Mouse (Mus musculus): Measurements from ENCODE around the gene Bicra.

DNA sequence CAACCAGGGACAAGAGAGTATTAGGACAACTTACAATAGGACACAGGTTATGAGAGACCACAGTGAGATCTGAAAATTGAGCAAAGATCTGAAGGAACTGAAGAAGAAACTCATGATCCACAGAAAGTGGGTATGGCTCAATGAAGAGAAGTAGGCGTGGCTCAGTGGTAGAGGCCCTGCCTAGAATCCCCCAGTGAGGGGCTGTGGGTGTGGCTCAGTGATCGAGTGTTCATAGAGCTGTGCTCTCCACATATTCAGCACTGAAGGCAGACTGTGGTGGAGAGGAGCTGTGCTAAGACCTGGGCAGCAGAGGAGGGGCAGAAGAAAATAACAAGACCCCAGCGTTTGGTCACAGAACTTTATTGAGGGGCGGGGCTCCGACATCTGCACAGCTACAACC, 110.2 kb downstream of the Bicra start:
- no peak for TF ChIP-seq CTCF (IDR thresholded peaks at IDR 0.05; ENCODE audit: low read depth)
- TF ChIP-seq EP300 (IDR thresholded peaks at IDR 0.05; ENCODE audit: low read depth) = no peak

All from liver, embryonic 14.5 days (tissue).